Mouse (Mus musculus) left cerebral cortex, adult 18-20 months (tissue): Measurements from ENCODE around the gene Tuba4a. TPM values are rescaled to one million over a fixed set of nuclear protein-coding genes. Genes with fewer than 3 reads are reported as not detected.

Experiments
- DNase-seq, 2 experiments: peaks; one replicate each; pipeline ENCODE4 v3.0.0; 2021 to 2022; ENCODE audit warnings: low spot score in 2 of 2, mixed read lengths in 1 of 2
- total RNA-seq, 2 experiments: library from RNA; stranded (reverse); gene quantifications; 2 replicates each; pipeline ENCODE4 v1.2.3; 2021

The Tuba4a gene
- total RNA-seq, 2 experiments from 2014 or later = 630 to 703 TPM

GRCm38 (mm10) chr1:75213096-75213495 is 6.6 kb downstream of the Tuba4a start:
- no peak for DNase-seq

DNA sequence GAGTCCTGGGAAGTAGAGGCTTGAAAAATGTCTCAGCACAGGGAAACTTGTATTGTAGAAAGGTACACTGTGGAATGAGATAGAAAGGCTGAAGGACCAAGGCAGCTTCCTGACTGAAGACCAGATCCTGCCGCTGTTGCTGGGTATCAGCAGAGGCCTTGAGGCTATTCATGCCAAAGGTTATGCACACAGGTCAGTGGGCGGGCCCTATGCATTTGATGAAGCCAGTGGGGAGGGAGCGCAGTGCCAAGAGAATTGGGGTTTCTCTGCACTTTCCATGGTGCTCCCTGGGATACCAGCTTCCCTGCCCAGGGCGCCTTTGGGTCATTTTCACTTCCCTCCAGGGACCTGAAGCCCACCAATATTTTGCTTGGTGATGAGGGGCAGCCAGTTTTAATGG is 7.1 kb downstream of the Tuba4a start:
- DNase-seq = no peak

- no peak for DNase-seq
Measured at GRCm38 (mm10) chr1:75211141-75211708, 8.4 kb downstream of the Tuba4a start.

DNA sequence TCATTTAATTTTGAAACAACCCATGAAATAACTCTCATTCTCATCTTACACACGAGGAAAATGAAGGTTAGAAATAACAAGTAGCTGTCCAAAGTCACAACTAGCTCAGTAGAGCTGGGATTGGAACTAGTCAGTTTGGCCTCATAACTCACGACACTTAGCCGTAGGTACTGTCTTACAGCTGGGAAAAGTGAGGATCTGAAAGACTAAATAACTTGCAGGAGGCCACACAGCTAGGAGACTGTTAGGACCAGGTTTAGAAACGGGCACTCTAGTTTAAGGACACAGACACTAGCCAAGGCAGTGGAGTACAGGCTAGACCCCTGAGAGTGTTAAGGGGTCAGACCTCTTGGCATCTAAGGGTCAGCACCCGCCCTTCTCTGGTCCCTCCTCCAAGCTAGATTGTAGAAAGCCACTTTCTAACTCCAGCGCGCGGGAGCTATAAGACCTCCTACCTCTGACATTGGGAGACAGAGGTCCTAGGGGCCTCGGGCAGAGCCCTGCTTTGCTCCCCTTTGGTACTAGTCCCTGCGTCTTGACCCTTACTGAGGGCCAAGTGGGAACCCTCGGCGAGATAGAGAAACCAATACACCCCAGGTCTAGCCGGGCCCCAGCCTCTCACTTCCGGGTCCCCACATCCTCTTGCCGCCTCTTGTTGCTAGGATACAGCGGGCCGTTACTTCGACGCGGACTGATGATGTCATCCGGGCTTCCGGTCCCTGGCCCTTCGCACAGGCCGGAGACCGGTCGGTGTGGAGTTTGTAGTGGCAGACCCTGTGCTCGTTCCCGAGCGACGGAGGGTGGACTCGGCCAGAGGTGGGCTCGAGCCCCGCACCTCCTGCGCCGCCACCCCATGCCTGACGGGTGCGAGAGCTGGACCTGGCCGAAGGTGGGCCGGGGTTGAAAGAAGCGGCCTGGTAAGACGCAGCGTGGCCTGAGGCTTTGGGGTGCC is 9.3 kb downstream of the Tuba4a start, which contains the start of the genes Glb1l and Stk16:
Gene Glb1l, minus strand, starts transcription at position 678 of the 952 bp plus-strand sequence.
Gene Stk16, plus strand, starts transcription at position 703 of the 952 bp plus-strand sequence.
- peak; percentile 98 for DNase-seq

- DNase-seq = no peak
Measured at GRCm38 (mm10) chr1:75208967-75209678, 10.5 kb downstream of the Tuba4a start.

DNA sequence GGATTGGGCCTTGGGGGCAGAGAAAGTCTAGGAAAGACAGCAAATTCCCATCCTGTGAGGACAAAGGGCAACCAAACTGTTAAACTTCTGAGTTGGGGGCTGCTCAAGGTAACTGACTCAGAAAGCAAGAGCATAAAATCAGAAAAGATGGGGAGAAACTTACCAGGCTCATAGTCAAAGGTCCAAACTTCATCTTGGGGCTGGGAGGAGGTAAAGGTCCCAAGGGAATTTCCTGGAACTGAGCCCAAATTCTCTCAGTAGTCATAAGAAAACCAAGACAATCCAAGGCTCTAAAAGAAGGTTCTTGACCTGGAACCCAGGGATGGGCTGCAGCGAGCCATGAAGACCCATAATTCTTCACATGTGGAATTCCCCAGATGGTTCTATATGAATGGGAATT is 18.4 kb downstream of the Tuba4a start:
- DNase-seq = no peak

- no peak for DNase-seq
Measured at GRCm38 (mm10) chr1:75192452-75192851, 27.2 kb downstream of the Tuba4a start.

DNA sequence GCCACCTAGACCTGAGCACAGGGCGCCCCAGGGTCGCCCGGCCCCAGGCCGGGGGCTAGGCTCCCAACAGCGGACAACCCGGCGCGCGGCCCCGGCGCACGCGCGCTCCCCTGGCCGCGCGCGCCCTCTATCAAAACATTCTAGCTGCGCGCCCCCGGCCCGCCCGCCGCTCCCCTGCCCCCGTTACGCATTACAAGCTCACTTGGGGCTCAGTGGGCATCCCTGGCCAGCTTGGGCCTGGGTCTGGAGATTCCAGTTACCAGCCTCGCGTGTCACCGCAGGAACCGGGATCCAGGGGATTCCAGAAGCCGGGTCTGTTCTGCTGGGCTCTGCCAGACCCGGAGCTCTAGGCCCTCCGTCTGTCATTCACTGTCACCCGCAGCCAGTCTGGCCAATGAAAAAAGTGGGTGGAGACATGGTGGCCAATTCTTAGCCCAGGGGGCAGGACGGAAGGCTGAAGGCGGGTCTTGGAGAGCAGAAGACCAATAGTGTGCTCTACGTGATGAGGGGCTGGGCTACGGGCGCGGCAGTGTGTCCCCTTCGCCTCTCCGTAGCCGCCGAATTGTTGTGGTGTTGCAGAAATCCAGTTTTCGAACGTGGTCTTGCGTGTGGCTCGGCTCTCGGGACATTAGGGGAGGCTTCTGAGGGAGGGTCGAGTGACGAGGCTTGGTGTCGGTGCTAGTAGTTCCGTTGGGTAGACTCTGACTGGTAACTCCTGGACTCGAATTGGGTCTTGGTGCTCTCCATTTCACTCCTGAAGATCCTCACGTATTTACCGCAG is 27.9 kb downstream of the Tuba4a start, which contains the start of the genes Ankzf1 and Atg9a:
Gene Ankzf1, plus strand, starts transcription at position 530 of the 781 bp plus-strand sequence.
Gene Atg9a, minus strand, starts transcription at position 575 of the 781 bp plus-strand sequence.
- peak; percentile 92 to 95 for DNase-seq

GRCm38 (mm10) chr1:75191258-75191621 is 28.4 kb downstream of the Tuba4a start:
- DNase-seq = no peak

- DNase-seq = no peak
Measured at GRCm38 (mm10) chr1:75190577-75190976, 29.1 kb downstream of the Tuba4a start.

DNA sequence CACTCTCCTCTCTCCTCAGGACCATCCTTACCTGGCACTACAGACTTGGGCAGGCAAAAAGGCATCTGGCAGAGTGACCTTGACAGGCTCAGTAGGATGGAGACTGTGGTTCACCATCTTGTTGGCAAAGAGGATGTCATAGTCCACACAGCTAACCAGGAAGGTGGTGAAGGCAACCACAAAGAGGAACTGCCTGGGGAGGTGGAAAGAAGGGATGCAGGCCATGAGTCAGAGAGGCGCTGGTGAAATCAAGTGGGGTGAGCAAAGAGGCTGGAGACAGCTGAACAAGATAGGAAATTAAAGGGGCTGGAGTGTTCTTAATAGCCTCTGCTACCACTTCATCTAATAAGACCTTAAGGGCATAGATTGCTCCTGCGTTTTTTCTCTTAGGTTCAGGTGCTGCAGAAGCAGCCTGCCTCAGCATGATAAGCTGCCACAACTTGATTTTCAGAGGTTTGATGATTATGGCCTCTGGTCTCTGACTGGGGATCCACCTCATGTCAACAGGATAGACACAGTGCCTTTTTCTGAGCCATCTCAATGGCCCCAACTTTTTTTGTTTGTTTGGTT is 31.7 kb downstream of the Tuba4a start:
- no peak for DNase-seq

DNA sequence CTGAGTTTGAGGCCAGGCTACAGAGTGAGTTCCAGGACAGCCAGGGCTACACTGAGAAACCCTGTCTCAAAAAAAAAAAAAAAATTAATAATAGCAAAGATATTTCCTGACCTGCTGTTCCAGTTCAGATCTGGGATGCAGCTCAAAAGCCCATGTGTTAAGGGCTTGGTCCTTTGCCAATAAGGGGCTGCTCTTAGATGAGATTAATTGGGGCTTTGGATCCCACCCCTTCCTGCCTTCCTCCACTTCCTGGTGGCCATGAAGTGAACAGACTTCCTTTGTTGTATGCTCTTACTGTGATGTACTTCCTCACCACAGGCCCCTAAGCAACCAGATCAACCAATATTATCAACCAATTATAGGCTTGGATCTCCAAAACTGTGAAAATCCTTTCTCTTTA is 32.5 kb downstream of the Tuba4a start:
- no peak for DNase-seq

- DNase-seq = no peak
Measured at GRCm38 (mm10) chr1:75185495-75185894, 34.2 kb downstream of the Tuba4a start.

GRCm38 (mm10) chr1:75182160-75182559 is 37.5 kb downstream of the Tuba4a start:
- DNase-seq = no peak

GRCm38 (mm10) chr1:75181377-75181870 is 38.2 kb downstream of the Tuba4a start:
- no peak for DNase-seq

DNA sequence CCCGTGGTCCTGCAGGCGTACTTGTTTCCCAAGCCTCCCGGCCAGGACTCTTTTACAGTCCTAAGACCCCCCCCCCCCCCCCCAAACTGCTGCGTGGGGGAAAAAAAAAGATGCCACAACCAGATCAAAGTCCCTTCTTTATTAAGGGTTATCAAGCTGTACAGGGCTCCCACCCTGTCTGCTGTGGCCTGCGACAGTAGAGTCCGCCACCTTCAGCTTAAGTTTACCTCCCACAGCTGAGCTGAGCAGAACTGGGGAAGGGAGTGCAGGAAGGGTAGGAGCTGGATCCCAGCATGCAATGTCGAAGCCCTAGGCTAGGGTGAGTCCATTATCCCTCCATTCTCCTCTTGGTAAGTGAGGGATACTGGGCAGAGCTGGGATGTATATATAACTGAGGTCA is 38.9 kb downstream of the Tuba4a start:
- DNase-seq = no peak

- DNase-seq = peak; percentile 88 to 91
Measured at GRCm38 (mm10) chr1:75180105-75180590, 39.5 kb downstream of the Tuba4a start, which contains the start of gene Abcb6. Abcb6 (minus strand) TSS chr1:75180392.

GRCm38 (mm10) chr1:75179334-75180104 is 40.1 kb downstream of the Tuba4a start:
- DNase-seq = peak; percentile 25 to 34
